Mouse (Mus musculus) thymus, adult 2 months (tissue): ENCODE data around the gene Tle6. TPM values are rescaled to one million over a fixed set of nuclear protein-coding genes. Genes with fewer than 3 reads are reported as not detected.

ENCODE experiments used
- DNase-seq: peaks from one replicate; pipeline ENCODE4 v3.0.0; 2021
- H3K27ac ChIP-seq: fragments of 200-500 bp; 2 replicates; pipeline ENCODE4 v1.5.1; 2012; ENCODE audit warnings: low read length, control low read depth; ENCODE audit not compliant: control insufficient read depth, insufficient read depth
- H3K27me3 ChIP-seq: fragments of 200-500 bp; 2 replicates; pipeline ENCODE4 v1.6.1; 2012; ENCODE audit warnings: mild to moderate bottlenecking, low read length, moderate library complexity, mixed read lengths; ENCODE audit not compliant: control insufficient read depth, insufficient read depth
- H3K36me3 ChIP-seq: fragments of 200-500 bp; 2 replicates; pipeline ENCODE4 v1.6.1; 2012; ENCODE audit warnings: mild to moderate bottlenecking, low read length, moderate library complexity; ENCODE audit not compliant: control insufficient read depth, insufficient read depth
- H3K4me1 ChIP-seq: fragments of 200-500 bp; replicated peaks from 2 replicates; pipeline ENCODE4 v1.6.1; 2012; ENCODE audit warnings: low read length; ENCODE audit not compliant: control insufficient read depth, insufficient read depth
- H3K4me3 ChIP-seq: fragments of 200-500 bp; 2 replicates; pipeline ENCODE4 v1.5.1; 2012; ENCODE audit warnings: mild to moderate bottlenecking, low read length, control low read depth, moderate library complexity; ENCODE audit not compliant: control insufficient read depth, insufficient read depth
- CTCF ChIP-seq: fragments of 200-500 bp; IDR thresholded peaks from 2 replicates; pipeline ENCODE4 v1.5.1; 2012; ENCODE audit warnings: mild to moderate bottlenecking, control low read depth, low read length, moderate library complexity, borderline replicate concordance; ENCODE audit not compliant: control insufficient read depth, poor library complexity, insufficient read depth; ENCODE audit errors: extremely low read depth
- POLR2A ChIP-seq: fragments of 200-500 bp; IDR thresholded peaks from 2 replicates; pipeline ENCODE4 v1.6.1; 2012; ENCODE audit warnings: mild to moderate bottlenecking, low read length, control low read depth, moderate library complexity; ENCODE audit not compliant: control insufficient read depth, poor library complexity, insufficient read depth; ENCODE audit errors: extremely low read depth
- WGBS: fragments of 180-500 bp; shearing (Covaris S2); methylation state at CpG from one replicate; pipeline ENCODE4 v1.1.7; 2018; 5-methylcytosine and 5-hydroxymethylcytosine counted together
- polyA plus RNA-seq: library from polyadenylated mRNA; depleted of rRNA; stranded (reverse); fragments of >200 nt; gene quantifications from 2 replicates; pipeline ENCODE4 v1.2.3, GENCODE M21; 2012

Gene Tle6
- polyA plus RNA-seq, 1 experiment, result 28.8 TPM

DNA sequence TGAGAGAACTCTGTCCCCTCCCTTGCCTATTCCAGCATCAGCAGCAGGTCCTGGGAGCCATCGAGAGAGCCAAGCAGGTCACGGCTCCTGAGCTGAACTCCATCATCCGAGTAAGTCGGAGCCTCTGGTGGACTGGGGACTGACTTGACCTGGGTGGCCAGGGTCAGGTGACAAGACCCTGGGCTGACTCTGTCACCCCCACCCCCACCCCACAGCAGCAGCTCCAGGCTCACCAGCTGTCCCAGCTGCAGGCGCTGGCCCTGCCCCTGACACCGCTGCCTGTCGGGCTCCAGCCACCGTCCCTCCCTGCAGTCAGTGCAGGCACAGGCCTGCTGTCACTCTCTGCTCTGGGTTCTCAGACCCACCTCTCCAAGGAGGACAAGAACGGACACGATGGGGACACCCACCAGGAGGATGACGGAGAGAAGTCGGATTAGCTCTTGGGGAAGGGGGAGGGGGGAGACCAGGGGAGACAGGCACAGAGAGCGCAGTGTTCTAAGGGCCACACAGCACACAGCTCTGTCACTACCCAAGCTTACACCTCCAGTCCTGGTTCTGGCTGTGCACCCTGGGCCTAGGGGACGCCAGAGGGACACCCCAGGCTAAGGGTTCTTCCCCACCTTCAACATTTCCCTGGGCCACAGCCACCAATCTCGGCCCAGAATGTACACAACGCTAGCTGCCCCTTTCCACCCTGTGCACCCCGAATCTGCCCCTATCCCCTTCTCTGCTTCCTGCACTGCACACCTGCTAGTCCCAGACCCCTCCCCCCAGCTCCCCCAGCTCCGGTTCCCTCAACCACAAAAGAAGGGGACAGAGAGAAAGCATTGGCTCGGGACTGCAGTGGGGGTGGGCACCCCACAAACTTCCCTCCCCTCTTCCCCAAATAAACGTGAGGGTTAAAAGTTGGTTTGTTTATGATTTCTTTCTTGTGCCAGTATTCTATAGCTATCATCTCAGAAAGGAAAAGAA is 35.3 kb downstream of the Tle6 start:
- H3K4me1 ChIP-seq, result peaks cover 87% of the 10 kb centered on the region
- peak overlapping the region; percentile 34 for H3K4me3 ChIP-seq
- H3K27ac ChIP-seq, result peak overlapping the region; percentile 94
- no peaks in the 10 kb centered on the region for H3K27me3 ChIP-seq
- WGBS, result 40% methylated on average over 20 of the region's 20 CpGs
- peaks cover 40% of the 10 kb centered on the region for H3K36me3 ChIP-seq
- peak; percentile 89 for DNase-seq
- TF ChIP-seq CTCF (0 out of 2 replicates have a peak, but pooled peaks have one; percentile 35), POLR2A (0 out of 2 replicates have a peak, but pooled peaks have one; percentile 25)

DNA sequence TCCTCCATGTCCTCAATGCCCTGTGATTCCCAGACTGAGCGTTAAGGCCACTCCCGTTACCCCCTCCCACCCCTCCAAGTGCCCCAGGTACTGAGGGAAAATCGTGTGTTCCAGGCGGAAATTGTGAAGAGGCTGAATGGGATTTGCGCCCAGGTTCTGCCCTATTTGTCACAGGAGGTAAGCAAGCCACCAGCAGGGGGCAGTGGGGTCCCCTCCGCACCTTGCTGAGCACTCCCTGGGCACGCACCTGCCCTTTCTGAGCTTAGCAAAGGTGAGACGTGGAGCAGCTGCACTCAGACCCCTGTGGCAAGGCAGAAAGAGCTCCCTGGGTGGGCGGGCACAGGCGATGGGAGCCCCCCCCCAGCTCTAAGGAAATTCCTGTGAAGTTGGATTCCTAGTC is 36.1 kb downstream of the Tle6 start:
- peak overlapping the region; percentile 86; the same call in 1 of the 2 replicates for H3K27ac ChIP-seq
- TF ChIP-seq POLR2A, result no peak
- TF ChIP-seq CTCF, result peak; percentile 87
- peak; percentile 85 for DNase-seq
- peaks cover 40% of the 10 kb centered on the region for H3K36me3 ChIP-seq
- H3K27me3 ChIP-seq, result no peaks in the 10 kb centered on the region
- no peak overlapping the region for H3K4me3 ChIP-seq
- 63% methylated on average over 10 of the region's 10 CpGs for WGBS
- H3K4me1 ChIP-seq, result peaks cover 79% of the 10 kb centered on the region

DNA sequence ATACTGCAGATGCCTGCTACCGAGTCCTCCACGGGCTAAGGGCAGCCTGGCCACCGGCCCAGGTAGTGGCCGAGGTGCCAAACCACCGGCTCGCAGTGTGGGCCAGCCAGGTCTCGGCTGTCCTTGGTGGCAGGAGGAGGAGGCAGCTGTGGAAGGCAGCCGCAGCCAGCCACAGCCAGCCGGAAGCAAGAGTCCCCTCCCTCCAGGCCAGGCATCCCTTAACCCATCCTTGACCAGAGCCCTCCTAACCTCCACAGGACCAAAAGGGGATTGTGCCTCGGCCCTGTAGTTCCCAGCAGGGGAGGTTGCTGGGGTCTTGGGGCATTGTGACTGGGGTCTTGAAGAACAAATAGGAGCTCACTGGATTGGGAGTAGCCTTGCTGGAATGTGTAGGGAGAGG is 36.7 kb downstream of the Tle6 start:
- H3K27me3 ChIP-seq, result no peaks in the 10 kb centered on the region
- H3K36me3 ChIP-seq, result peaks cover 40% of the 10 kb centered on the region
- peak; percentile 21 for DNase-seq
- H3K4me3 ChIP-seq, result no peak overlapping the region
- H3K4me1 ChIP-seq, result peaks cover 74% of the 10 kb centered on the region
- TF ChIP-seq CTCF (no peak), POLR2A (no peak)
- H3K27ac ChIP-seq, result peak overlapping the region; percentile 24; the same call in 1 of the 2 replicates
- WGBS, result 43% methylated on average over 10 of the region's 10 CpGs

DNA sequence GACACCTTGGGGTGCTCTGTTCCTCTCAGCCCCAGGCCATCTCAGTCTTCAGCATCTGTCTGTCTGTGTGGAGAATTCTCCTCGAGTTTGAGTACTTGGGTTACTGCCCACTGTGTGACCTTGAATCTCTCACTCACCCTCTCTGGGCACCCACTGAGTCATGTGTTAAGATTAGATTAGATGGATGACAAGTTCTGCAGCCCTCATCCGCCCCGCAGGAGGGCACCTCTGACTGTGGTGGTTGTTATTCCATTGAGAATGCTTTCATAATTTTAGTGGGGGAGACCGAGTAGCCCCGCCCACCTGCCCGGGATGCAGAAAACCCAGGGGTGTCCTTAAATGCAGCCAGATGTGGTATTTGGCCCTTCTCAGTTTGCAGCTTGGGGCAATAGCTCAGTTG is 37.4 kb downstream of the Tle6 start:
- TF ChIP-seq CTCF (no peak), POLR2A (no peak)
- no peak overlapping the region for H3K4me3 ChIP-seq
- H3K36me3 ChIP-seq, result peaks cover 40% of the 10 kb centered on the region
- peaks cover 71% of the 10 kb centered on the region for H3K4me1 ChIP-seq
- 88% methylated on average over 6 of the region's 6 CpGs for WGBS
- no peaks in the 10 kb centered on the region for H3K27me3 ChIP-seq
- DNase-seq, result peak; percentile 14
- no peak overlapping the region for H3K27ac ChIP-seq

DNA sequence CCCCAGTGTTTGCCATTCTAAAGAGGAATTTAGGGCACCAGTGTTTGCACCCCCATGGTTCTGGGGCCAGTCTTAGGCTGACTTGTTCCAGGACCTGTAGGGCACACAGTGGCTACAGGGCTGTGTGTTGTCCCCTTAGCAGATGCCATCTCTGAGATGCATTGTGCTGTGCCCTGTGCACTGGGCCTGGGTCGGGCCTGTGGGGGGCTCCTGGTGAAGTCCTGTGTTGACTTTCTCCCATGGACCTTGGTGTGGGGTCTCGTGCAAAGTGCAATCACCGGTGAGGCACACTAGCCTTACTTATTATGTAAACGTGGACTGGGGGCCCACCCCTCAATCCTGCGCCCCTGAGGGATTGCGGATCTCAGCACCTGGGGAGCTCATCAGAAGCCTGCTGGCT is 38.5 kb downstream of the Tle6 start:
- no peak overlapping the region for H3K4me3 ChIP-seq
- no peak overlapping the region for H3K27ac ChIP-seq
- peaks cover 62% of the 10 kb centered on the region for H3K4me1 ChIP-seq
- peak; percentile 11 for DNase-seq
- H3K36me3 ChIP-seq, result peaks cover 40% of the 10 kb centered on the region
- WGBS, result 97% methylated on average over 6 of the region's 6 CpGs
- no peak for TF ChIP-seq CTCF
- TF ChIP-seq POLR2A, result no peak
- no peaks in the 10 kb centered on the region for H3K27me3 ChIP-seq

DNA sequence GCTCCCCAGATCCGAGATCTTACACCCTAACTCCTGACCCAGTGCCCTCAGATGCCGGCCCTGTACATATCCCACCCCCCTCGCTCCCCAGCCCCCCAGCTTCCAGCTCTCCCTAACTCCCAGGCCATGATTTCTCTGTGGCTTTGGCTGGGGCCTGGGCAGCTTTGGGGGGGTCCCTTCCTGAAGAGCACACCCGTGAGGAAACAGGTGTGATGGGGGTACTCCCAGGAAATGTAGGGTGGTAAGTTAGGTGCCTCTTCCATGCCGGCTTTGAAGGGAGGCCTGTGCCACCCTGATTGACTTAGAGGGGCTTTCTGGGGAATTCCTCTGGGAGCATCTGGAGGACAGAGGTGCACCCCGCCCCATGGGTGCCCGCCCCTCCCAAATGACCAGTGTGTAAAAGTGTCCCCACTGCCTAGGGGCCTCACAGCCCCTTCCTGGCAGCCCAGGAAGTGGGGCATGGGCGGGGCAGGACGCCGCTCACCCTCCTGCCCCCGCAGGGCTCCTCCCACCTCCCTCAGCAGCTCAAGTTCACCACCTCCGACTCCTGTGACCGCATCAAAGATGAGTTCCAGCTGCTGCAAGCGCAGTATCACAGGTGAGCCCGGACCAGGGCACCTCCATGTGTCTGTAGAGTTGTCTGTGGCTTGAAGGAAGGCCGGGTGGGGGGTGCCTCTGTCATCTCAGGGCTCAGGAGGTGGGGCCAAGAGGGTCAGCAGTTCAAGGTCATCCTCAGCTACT is 40.0 kb downstream of the Tle6 start:
- peaks cover 34% of the 10 kb centered on the region for H3K36me3 ChIP-seq
- H3K27me3 ChIP-seq, result no peaks in the 10 kb centered on the region
- peak; percentile 94 for DNase-seq
- H3K4me1 ChIP-seq, result peaks cover 50% of the 10 kb centered on the region
- TF ChIP-seq CTCF (no peak), POLR2A (peak; percentile 56)
- peak overlapping the region; percentile 90 for H3K4me3 ChIP-seq
- peak overlapping the region; percentile 92 for H3K27ac ChIP-seq
- WGBS, result under 1% methylated on average over 16 of the region's 16 CpGs
